Mouse (Mus musculus) cerebellum, adult 11-12 months (tissue): ENCODE data around the gene Clnk.
A peak's percentile ranks its signal among the peaks of the same experiment; 100 is the strongest.

Experiments
- DNase-seq: peaks from one replicate; pipeline ENCODE4 v3.0.0; 2022

The Clnk gene

DNA sequence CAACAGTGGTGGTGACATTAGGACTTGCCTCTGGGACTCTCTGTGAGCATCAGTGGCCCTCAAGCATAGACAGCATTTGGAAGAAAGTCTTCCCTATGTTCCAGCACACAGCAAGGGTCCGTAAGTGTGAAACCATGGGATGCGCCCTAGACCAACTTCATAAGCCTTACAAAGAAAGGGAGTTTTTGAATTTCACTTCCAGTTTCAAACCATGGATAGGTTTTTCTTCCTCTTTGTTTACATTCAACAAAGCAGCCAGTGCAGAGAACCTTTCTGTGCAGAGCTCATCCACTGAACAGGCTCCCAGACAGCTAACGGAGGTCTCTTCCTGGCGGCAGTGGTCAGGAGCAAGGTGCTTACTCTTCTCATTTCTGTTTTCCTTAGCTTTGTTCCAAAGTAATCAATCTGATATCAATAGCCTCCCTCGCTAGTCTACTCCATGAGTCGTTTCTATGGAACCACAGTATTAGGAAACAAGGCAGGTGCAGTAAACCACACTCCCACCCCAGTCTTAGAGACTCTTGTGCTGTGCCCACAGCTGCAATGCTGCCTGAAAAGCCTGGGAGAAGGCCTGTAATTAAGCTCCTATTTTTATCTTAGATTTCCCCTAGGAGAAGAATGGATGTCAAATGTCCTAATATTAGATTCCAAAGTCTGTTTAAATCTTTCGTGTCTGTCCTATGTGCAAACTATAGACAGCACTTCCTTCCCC, 169.1 kb downstream of the Clnk start:
- DNase-seq: no peak

DNA sequence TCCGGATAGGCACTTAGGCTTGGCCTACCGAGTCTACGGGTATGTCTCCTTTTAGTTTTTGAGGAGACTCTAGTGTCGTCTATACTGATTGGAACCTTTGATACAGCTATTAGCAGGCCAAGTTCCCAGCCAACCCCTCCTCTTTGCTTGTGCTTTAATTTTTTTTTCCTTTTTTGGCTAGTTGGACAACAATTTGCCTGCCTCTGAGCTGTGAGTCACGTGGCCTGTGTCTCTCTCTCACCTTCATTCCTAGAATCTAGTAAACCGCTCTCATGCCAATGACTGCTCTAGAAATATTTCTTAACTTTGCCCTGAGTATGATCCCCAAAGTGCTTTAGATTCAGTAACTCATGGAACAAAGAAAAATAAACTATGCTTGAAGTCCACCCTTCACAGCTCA, 173.7 kb downstream of the Clnk start:
- no peak for DNase-seq

DNA sequence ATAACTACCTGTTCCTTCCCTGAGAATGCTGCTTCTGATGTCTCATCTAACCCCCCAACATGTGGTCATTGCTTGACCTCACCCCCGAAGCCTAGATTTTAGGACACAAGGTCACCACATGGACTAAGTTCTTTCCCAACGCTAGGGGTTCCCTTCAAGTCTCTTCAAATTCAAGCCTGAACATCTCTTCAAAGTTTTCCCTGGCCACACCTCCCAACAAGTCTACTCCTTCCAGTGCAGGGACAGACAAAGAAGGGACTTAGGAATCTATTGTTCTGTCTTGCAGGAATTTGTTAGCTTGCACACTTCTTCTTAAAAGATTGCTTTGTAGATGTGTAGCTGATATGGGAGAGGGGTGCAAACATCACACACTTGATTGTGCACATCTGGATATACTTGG, 174.5 kb downstream of the Clnk start:
- DNase-seq: no peak

DNA sequence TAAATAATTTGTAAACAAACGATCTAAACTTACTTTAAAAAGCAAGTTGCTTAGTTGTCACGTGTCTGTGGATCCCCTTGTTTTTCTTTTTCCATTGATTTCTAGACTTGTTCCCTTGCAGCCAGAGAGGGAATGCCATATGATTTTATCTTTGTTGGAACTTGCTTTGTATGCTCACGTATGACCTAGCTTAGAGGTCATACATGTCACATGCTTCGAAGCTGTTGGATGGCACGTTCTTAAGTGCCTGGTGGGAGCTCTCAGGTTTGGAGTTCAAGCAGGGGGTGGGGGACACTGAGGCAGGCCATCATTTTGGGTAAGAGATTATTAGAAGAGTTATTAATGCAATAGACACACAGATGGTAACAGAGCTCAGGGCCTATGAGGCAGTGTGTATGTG, 178.1 kb downstream of the Clnk start:
- no peak for DNase-seq

DNA sequence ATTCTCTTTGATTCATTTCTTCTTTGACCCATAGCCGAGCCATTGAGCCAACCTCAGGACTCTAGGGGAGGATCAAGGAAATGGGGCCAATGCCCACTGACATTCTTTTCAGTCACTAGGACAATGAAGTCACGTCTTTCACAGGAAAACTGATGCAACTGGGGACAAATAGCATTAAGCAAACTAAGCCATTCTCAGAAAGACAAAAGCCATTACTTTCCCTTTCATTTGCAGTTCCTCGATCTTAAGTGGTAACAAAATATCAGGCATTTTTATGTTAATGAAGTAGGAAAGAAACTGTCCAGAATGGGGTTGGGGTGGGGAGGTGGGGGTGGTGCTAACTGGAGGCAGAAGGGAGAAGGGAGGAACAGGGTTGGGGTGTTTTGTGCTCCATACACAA, 178.6 kb downstream of the Clnk start:
- DNase-seq: no peak

DNA sequence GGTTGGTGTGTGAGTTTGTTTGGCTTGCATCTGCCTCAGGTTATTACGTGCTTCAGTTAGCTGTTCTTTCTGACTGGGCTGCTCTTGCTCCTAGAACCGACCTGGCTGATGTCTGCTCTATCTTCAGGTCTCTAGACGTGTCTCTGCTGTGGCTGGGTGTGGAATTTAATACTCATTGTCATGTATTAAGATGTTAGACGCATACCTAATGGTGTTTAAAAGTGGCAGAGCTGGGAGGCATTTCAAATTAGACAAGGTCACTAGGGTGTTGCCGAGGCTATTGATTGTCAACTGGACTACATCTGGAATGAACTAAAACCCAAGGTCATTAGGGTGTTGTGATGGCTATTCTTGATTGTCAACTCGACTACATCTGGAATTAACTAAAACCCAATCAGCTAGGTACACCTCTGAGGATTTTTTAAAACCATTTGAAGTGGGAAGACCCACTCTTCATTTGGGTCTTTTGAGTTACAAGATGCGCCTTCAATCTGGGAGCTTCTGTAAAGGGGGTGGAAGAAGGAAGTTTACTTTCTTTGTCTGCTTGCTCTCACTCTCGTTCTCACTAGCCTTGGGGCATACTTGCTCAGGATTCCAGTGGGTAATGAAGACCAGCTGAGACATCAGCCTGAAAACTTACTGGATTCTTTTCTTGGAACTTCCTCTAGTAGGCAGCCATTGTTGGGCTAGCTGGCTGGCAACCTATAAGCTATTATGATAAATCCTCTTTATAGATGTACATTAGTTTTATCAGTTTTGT, 179.8 kb downstream of the Clnk start:
- DNase-seq: no peak

DNA sequence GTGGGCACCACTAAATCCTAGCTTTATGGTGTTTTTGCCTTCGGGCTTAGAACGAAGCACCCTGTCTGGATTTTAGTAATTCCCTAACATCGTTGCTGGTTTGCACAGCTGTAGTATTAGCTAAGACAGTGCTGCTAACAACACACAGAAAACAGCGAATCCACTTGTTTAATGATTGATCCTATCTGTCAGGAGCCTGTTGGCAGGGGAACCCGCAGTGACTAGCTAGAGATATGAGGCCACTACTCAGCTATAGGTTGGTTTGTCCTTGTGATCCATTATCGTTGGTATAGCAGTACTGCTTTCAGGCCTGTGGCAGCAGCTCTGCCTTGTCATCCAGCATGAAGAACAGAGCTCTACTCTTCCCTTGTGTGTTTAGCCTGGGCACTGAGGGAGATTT, 183.8 kb downstream of the Clnk start:
- DNase-seq: no peak

DNA sequence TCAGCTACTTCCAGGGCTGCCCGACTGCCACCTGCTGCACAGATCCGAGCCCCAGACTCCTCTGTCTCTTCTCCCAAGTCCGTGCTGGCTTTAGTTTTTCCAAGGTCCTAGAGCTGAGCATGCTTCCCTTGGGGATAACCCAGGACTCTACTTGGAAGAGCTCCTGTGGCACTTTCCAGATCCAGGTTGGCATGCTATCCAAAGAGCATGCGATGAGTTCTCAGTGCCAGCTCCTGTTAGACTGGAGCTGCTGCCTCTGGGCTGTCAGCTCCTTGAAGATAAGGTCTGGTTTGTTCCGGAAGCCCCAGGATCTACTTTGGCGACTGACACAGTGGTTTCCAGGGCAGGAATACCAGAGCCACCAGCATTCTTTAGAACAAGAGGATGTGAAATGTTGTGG, 187.4 kb downstream of the Clnk start:
- no peak for DNase-seq

DNA sequence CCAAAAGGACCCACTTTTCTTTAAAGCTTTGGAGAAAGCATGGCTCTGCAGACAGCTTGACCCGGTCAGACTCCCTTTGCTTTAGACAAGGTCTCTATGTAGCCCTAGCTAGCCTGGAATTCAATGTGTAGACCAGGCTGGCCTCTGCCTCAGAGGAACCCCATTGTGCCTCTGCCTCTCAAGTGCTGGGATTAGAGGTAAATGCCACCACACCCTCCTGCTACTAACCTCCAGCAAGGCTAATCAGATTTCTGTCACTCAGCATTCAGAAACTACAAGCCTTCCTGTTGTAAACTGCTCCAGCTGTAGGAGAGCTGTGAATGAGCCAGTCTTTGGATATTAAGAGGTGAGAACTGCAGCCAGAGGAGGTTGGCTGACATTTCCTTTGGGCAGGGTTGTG, 188.9 kb downstream of the Clnk start:
- DNase-seq: no peak

DNA sequence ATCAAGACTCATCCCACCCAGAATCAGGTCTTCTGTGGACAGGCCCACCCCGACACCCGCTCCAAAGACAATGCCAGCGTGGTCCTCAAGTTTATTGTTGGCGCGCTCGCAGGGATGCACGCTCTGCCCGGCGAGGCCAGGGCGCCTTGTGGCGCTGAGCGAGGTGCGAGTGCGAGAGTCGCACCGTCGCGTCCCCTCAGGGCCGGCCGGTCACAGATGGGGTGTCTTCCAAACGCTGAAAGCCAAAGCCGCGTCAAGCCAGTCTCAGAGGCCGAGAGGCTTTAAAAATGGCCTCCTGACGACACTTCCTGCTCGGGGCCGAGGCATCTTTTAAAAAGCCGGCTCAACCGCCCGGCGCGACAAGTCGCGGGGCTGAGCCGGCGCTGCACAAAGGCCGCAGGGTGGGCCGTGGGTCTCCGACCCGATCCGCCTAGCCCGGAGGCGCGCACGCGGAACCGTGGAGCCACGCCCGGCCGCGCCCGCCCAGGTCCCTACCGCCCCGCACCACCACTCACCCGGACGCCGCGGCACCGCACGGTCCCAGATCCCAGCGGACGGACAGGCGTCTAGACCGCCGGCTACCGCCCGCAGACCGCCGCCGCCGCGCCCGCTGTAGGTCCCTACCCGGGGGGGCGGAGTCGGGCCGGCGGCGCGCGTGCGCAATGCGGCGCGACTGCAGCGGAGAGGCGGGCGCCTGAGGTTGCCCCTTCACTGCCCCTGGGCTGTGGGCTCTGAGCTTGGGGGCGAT, 192.3 kb downstream of the Clnk start, which contains the start of gene Zfp518b:
Gene Zfp518b, minus strand, starts transcription at position 663 of the 748 bp plus-strand sequence.
- DNase-seq: peak; percentile 78

DNA sequence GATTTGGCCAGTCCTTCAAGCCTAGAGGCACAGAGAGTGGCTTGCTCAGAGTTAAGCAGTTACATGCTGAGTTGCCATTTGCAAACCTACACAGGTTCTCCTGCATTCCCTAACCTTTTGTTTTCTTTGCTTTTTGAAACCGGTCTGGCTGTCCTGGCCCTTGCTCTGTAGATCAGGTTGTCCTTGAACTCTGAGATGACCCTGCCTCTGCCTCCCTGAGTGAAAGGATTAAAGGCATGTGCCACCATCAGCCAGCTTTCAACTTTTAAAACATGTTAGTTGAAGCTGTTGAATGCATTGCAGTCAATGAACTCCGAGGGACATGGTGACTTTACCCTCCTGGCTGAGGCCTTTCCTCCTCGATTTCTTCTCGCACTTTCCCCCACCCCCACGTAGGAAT, 217.8 kb downstream of the Clnk start:
- no peak for DNase-seq
